Mouse (Mus musculus): ENCODE measurements around the gene Ak4.

- TF ChIP-seq CTCF (IDR thresholded peaks at IDR 0.05; ENCODE audit: low read depth) (no peak), EP300 (IDR thresholded peaks at IDR 0.05; ENCODE audit: low read depth) (no peak)
These were observed 92.9 kb downstream of the Ak4 start for GRCm38 (mm10) chr4:101511768-101512521.

Measured in heart, postnatal 0 days (tissue).